Mouse (Mus musculus): ENCODE results near the gene Tmcc1. TPM values are rescaled to one million over a fixed set of nuclear protein-coding genes. Genes with fewer than 3 reads are reported as not detected.

Tmcc1 gene
- polyA plus RNA-seq, 1 experiment, result 97.7 TPM

GRCm38 (mm10) chr6:116207729-116208534 is 14.6 kb upstream of the Tmcc1 start, which contains the start of gene Washc2:
Gene Washc2 (plus strand): TSS chr6:116208038.
- H3K4me3 ChIP-seq (ENCODE audit: control insufficient read depth, low read depth, low read length), result peak within 1 kb of the TSS; percentile 83
- H3K27me3 ChIP-seq (ENCODE audit: control insufficient read depth, insufficient read depth, low read length), result no peaks in the 10 kb centered on the region
- peak within 1 kb of the TSS; percentile 81 for H3K27ac ChIP-seq (ENCODE audit: control insufficient read depth, insufficient read depth, low read depth, low read length)
- TF ChIP-seq CTCF (IDR thresholded peaks at IDR 0.05; ENCODE audit: control insufficient read depth, insufficient read depth, insufficient replicate concordance, low read depth, low read length) (0 out of 2 replicates have a peak, but pooled peaks have one; percentile 5), POLR2A (IDR thresholded peaks at IDR 0.05; ENCODE audit: control insufficient read depth, low read depth, low read length) (peak; percentile 94)
- H3K4me1 ChIP-seq (ENCODE audit: control insufficient read depth, insufficient read depth, low read length), result peaks cover 5% of the 10 kb centered on the region; the same call in 1 of the 2 replicates
- H3K36me3 ChIP-seq (ENCODE audit: control insufficient read depth, insufficient read depth, low read length), result no peaks in the 10 kb centered on the region

- H3K27me3 ChIP-seq (ENCODE audit: control insufficient read depth, insufficient read depth, low read length), result no peaks in the 10 kb centered on the region
- H3K4me3 ChIP-seq (ENCODE audit: control insufficient read depth, low read depth, low read length), result no peak overlapping the region
- TF ChIP-seq POLR2A (IDR thresholded peaks at IDR 0.05; ENCODE audit: control insufficient read depth, low read depth, low read length) (no peak), CTCF (IDR thresholded peaks at IDR 0.05; ENCODE audit: control insufficient read depth, insufficient read depth, insufficient replicate concordance, low read depth, low read length) (no peak)
- no peak overlapping the region for H3K27ac ChIP-seq (ENCODE audit: control insufficient read depth, insufficient read depth, low read depth, low read length)
- no peaks in the 10 kb centered on the region for H3K36me3 ChIP-seq (ENCODE audit: control insufficient read depth, insufficient read depth, low read length)
- H3K4me1 ChIP-seq (ENCODE audit: control insufficient read depth, insufficient read depth, low read length), result no peaks in the 10 kb centered on the region
Observed at GRCm38 (mm10) chr6:116199682-116200081, 6.4 kb upstream of the Tmcc1 start.

- no peak overlapping the region for H3K4me3 ChIP-seq (ENCODE audit: control insufficient read depth, low read depth, low read length)
- no peak overlapping the region for H3K27ac ChIP-seq (ENCODE audit: control insufficient read depth, insufficient read depth, low read depth, low read length)
- no peaks in the 10 kb centered on the region for H3K36me3 ChIP-seq (ENCODE audit: control insufficient read depth, insufficient read depth, low read length)
- 0 out of 2 replicates have a peak, but pooled peaks cover 2% of the 10 kb centered on the region for H3K4me1 ChIP-seq (ENCODE audit: control insufficient read depth, insufficient read depth, low read length)
- TF ChIP-seq CTCF (IDR thresholded peaks at IDR 0.05; ENCODE audit: control insufficient read depth, insufficient read depth, insufficient replicate concordance, low read depth, low read length) (no peak), POLR2A (IDR thresholded peaks at IDR 0.05; ENCODE audit: control insufficient read depth, low read depth, low read length) (no peak)
- no peaks in the 10 kb centered on the region for H3K27me3 ChIP-seq (ENCODE audit: control insufficient read depth, insufficient read depth, low read length)
Observed at GRCm38 (mm10) chr6:116198173-116198572, 4.9 kb upstream of the Tmcc1 start.

- Histone ChIP-seq H3K4me3 (ENCODE audit: control insufficient read depth, low read depth, low read length) (peak overlapping the region; percentile 3), H3K4me1 (ENCODE audit: control insufficient read depth, insufficient read depth, low read length) (peaks cover 4% of the 10 kb centered on the region), H3K27ac (ENCODE audit: control insufficient read depth, insufficient read depth, low read depth, low read length) (no peak overlapping the region), H3K36me3 (ENCODE audit: control insufficient read depth, insufficient read depth, low read length) (no peaks in the 10 kb centered on the region), H3K27me3 (ENCODE audit: control insufficient read depth, insufficient read depth, low read length) (no peaks in the 10 kb centered on the region)
- TF ChIP-seq CTCF (IDR thresholded peaks at IDR 0.05; ENCODE audit: control insufficient read depth, insufficient read depth, insufficient replicate concordance, low read depth, low read length) (no peak), POLR2A (IDR thresholded peaks at IDR 0.05; ENCODE audit: control insufficient read depth, low read depth, low read length) (no peak)
Observed at GRCm38 (mm10) chr6:116195811-116196210, 2.5 kb upstream of the Tmcc1 start.

GRCm38 (mm10) chr6:116192809-116193311 is 426 bp downstream of the Tmcc1 start:
- TF ChIP-seq POLR2A (IDR thresholded peaks at IDR 0.05; ENCODE audit: control insufficient read depth, low read depth, low read length) (no peak; the same call in 1 of the 2 replicates), CTCF (IDR thresholded peaks at IDR 0.05; ENCODE audit: control insufficient read depth, insufficient read depth, insufficient replicate concordance, low read depth, low read length) (no peak)
- Histone ChIP-seq H3K27ac (ENCODE audit: control insufficient read depth, insufficient read depth, low read depth, low read length) (peak overlapping the region; percentile 67), H3K36me3 (ENCODE audit: control insufficient read depth, insufficient read depth, low read length) (no peaks in the 10 kb centered on the region), H3K4me1 (ENCODE audit: control insufficient read depth, insufficient read depth, low read length) (peaks cover 4% of the 10 kb centered on the region), H3K27me3 (ENCODE audit: control insufficient read depth, insufficient read depth, low read length) (no peaks in the 10 kb centered on the region), H3K4me3 (ENCODE audit: control insufficient read depth, low read depth, low read length) (peak overlapping the region; percentile 88)

DNA sequence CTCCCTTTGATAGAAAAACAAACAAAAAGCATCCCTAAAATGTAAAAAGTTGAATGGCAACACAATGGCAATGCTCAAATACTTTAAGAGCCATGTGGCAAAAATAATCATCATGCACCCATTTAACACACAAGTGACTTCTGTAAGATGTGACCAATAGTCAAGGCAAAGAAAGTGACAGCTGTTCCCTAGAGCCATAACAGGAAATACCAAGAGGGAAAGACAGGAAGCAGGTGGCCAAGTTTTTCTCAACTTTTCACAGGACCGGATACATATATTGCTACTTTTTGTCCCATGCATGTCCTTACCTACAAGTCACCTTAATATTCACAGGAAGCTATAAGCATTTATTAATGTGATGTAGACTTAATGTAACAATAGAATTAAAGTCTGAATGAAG is 3.9 kb downstream of the Tmcc1 start:
- no peak for TF ChIP-seq POLR2A (IDR thresholded peaks at IDR 0.05; ENCODE audit: control insufficient read depth, low read depth, low read length)
- no peak for TF ChIP-seq CTCF (IDR thresholded peaks at IDR 0.05; ENCODE audit: control insufficient read depth, insufficient read depth, insufficient replicate concordance, low read depth, low read length)
- peaks cover 4% of the 10 kb centered on the region for H3K4me1 ChIP-seq (ENCODE audit: control insufficient read depth, insufficient read depth, low read length)

GRCm38 (mm10) chr6:116186485-116186884 is 6.8 kb downstream of the Tmcc1 start:
- H3K36me3 ChIP-seq (ENCODE audit: control insufficient read depth, insufficient read depth, low read length), result peaks cover 1% of the 10 kb centered on the region; the same call in 1 of the 2 replicates
- H3K27ac ChIP-seq (ENCODE audit: control insufficient read depth, insufficient read depth, low read depth, low read length), result no peak overlapping the region
- no peak for TF ChIP-seq POLR2A (IDR thresholded peaks at IDR 0.05; ENCODE audit: control insufficient read depth, low read depth, low read length)
- TF ChIP-seq CTCF (IDR thresholded peaks at IDR 0.05; ENCODE audit: control insufficient read depth, insufficient read depth, insufficient replicate concordance, low read depth, low read length), result no peak
- no peaks in the 10 kb centered on the region for H3K27me3 ChIP-seq (ENCODE audit: control insufficient read depth, insufficient read depth, low read length)
- no peak overlapping the region for H3K4me3 ChIP-seq (ENCODE audit: control insufficient read depth, low read depth, low read length)
- no peaks in the 10 kb centered on the region for H3K4me1 ChIP-seq (ENCODE audit: control insufficient read depth, insufficient read depth, low read length)

More for the DNA sequence above, 3.9 kb downstream of the Tmcc1 start:
- Histone ChIP-seq H3K27me3 (ENCODE audit: control insufficient read depth, insufficient read depth, low read length) (no peaks in the 10 kb centered on the region), H3K27ac (ENCODE audit: control insufficient read depth, insufficient read depth, low read depth, low read length) (no peak overlapping the region), H3K4me3 (ENCODE audit: control insufficient read depth, low read depth, low read length) (no peak overlapping the region), H3K36me3 (ENCODE audit: control insufficient read depth, insufficient read depth, low read length) (no peaks in the 10 kb centered on the region)

All from testis, adult 2 months (tissue).